Mouse (Mus musculus): ENCODE measurements around the gene Filip1.

Gene Filip1

DNA sequence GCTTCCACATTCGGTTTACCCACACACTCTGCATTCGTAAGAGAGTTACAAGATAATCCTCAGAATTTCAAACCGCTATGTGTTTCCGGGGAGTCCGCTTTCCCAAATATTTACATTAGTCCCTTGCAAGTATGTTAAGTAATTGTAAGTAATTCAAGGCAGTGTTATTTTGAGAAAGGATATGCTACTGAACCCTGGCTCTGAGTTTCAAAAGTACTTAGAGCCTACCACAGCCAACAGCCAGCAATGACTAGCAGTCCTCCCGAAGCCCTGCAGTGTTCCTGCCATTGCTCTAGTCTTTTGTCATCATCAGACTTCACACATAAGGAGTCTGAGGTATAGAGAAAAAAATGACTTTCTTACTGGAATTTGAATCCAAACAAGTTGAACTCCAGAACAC, 67.8 kb downstream of the Filip1 start:
- no peak for DNase-seq

DNA sequence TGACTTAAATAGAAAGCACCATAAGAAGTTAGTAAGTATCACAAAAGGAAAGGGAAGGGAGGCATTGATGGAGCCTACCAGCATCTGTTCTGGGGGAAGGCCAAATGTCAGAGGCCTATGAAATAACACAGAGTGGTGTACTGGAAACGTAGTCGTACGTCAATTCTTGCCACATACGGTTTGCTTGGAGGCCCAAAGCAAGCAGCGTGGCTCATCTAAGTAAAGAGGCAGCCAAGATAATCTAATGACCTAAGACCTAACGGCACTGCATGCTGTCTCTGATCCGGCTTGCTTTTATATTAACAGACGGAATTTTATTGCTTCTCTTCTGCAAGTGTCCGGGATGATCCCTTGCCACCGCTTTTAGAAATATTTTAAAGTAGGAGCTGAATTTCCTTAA, 68.7 kb downstream of the Filip1 start:
- DNase-seq, result no peak

DNA sequence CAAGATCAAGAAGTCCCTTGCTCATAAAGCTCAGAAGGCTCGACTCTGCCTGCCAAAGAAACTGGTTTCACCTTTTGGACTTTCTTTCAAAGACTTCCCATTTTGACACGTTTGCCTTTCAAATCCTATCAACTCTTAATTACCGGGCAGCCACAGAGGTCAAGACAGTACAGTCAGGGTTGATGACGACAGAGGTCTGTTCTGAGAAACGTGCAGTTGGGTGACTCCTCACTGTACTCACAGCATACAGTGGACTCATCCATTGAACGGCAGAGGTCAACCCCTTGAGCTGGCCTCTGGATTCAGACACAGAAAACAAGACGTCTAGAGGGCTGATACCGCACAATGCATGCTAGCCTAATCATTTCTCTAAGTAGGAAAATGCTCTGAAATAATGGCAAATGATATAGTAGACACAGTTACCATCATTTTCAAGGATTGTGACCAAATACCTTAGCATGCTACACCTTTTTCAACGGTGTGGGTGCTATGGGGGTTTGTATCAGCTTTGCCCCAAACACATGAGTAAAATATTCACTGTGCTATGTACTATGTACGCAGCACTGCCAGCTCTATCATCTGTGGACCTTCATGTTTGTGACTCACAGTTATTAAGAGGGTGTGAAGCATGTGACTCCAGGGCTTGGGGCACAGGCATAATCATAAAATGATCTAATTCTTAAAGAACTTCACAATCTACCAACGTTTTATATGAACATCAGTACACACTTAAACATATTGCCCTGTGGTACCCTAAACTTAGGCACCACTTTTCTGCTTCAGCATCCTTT, 74.0 kb downstream of the Filip1 start:
- DNase-seq, result no peak

DNA sequence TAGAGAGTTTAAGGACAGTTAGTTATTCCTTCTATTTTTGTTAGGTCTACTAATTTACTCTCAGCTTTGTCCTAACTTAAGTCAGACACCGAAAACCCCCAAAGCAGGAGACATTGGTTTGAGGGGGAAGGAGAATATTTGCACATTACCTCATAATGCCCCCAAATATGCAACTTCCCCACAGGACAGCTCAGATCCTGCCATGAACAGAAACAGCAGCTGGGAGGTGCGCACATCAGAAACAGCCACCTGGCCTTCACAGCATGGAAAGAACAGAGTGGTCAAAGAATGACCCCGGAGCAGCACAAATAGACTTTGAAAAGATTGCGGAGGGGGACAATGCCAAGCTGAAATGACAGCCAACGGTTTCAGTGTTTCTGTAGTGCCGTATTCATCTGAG, 75.1 kb downstream of the Filip1 start:
- DNase-seq, result no peak

DNA sequence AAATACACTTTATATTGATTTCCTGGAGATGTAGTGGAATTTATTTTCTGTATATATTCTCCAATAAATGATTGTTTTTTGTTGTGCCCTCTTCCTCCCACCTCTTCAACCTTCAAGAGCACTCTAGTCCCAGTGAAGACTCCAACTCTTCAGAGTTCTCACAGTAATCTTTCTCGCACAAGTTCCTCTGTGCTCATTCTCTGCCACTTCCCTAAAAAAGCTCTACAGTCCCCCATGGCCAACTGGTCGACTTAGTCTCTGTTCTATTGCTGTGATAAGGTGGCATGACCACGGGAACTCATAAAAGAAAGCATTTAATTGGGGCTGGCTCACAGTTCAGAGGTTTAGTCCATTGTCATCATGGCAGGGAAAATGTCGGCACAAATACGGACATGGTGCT, 80.1 kb downstream of the Filip1 start:
- no peak for DNase-seq

DNA sequence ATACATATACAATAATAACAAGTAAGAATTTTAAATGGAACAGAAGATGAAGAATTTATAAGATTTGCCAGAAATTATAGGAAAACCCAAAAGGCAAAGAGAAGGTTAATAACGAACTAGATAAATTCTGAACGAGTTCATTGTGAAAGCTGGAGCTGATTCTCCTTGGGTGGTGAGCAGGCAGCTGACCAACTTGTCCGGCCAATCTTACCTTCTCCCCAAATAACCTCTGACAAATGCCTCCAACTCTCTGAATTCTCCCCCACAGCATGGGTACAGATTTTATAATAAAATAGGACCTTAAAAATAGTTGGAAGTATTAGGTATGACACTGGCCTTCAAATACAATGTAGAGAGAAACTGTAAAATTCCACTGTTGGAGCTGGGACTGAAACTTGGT, 84.6 kb downstream of the Filip1 start:
- DNase-seq, result no peak

GRCm38 (mm10) chr9:79927156-79927870, 85.3 kb downstream of the Filip1 start:
- DNase-seq, result no peak

DNA sequence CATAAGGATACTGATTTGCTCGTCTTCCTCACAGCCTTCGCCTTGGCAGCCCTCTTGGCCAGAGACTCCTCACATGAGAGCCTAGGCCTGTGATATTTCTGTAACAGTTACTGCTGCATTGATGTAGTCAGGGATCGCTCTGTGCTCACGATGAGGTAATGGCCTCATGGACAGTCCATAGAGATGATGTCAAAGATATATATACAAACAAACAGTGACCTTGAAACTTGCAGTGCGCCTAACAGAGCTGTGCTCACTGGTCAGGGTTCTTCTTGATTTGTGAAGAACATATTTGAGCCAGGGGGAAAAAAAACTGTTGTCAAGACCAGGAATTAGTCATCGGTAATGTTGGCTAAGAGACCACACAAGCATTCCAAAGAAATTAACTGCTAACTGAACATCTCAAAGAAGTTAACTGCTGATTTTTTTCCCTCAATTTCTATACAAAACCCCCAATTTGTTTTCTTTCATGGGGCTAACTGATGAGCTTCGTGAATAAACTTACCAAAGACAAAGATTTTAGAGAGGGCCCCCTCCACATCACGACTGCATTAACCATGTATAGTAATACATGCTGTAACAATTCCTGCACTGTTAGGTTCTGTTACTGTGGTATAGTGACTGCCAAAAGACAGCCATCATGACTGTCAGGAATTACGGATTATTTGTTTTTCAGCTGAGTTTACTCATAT, 86.0 kb downstream of the Filip1 start:
- DNase-seq, result no peak

DNA sequence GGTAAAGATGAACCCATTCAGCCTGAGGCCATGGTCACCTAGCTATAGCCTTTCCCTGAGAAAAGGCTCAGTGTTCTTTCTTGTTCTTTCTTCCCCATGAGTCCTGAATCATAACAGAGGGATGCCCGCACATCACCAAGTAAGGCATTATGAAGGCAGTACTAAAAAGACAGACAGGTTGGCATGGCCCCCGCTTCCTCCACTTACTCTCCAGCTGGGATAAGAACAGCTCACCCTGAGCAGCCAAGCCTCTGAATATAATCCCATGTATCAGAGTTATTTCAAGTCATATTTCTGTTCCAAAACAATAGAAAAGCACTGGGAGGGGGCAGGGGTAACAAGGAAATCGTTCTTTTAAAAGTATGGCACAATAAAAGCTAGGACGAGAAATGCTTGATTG, 86.7 kb downstream of the Filip1 start:
- no peak for DNase-seq

DNA sequence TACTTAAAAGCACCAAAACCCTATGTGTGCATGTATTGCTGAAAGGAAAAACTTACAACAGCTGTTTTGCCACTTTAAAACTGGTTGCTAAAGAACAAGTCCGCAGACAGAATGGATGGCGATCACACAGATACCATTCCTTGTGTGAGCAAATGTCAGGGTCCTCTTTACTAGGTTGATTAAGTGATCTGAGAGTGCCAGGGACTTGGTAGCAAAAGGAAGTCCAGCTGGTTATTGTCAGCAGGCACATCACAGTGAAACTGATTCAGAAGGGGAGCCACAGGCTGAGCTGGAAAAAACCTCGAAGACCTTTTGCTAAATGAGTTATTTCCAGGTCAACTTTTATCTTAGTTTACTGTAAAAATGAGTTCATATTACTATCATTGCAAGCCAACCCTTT, 89.4 kb downstream of the Filip1 start:
- DNase-seq, result no peak

GRCm38 (mm10) chr9:79922493-79922760, 90.2 kb downstream of the Filip1 start:
- no peak for DNase-seq

DNA sequence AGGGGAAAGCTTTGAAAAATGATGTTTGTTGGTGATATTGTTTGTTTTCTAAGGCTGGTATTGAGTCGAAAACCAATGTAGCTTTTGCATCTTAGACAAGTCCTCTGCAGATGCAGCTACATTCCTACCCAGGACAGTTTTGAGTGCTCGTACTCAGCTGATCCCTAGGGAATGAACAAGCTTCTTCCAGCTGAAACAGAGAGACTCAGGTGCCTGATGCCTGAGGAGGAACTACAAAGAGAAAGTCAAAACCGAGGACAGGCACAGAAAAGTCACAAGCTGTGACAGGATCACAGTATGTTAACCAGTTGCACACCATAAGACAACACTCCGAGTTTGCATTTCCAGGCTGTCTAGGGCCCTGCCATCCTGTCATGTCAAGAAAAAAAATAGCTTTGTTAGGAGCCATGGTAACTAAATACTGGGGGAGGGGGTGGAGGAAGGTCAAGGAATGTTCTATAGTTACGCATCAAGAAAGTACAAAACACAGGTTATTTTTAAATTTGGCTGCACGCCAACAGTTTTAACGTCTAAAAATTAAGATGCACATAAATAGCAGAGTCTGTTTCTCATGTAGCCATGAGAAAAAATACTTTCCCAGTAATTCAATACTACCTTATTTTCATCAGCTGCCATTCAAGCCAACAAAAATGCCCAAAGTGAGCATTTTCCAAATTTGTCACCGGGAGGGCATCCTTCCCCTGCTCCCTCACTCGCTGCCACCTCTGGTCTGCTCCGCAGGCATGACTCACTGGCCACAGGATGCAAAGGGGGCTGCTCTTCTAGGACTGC, 90.8 kb downstream of the Filip1 start:
- DNase-seq, result no peak

DNA sequence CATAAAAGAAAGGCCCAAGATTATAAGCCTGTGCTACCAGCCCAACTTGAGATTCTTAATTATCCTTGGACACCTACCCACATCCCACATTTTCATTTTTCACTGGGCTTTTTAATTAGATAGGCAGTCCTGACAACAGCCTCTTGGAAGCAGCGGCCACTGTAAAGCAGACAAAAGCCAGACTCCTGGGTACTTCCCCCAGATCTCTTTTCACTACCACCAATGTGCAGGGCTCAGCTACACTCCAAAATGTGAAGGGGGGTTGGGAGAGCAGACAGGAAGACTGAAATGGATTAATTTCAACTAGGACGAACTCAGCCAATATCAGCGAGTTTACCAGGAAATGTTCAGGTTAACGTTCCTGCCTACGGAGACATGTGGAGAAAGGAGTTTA, 92.1 kb downstream of the Filip1 start:
- no peak for DNase-seq

DNA sequence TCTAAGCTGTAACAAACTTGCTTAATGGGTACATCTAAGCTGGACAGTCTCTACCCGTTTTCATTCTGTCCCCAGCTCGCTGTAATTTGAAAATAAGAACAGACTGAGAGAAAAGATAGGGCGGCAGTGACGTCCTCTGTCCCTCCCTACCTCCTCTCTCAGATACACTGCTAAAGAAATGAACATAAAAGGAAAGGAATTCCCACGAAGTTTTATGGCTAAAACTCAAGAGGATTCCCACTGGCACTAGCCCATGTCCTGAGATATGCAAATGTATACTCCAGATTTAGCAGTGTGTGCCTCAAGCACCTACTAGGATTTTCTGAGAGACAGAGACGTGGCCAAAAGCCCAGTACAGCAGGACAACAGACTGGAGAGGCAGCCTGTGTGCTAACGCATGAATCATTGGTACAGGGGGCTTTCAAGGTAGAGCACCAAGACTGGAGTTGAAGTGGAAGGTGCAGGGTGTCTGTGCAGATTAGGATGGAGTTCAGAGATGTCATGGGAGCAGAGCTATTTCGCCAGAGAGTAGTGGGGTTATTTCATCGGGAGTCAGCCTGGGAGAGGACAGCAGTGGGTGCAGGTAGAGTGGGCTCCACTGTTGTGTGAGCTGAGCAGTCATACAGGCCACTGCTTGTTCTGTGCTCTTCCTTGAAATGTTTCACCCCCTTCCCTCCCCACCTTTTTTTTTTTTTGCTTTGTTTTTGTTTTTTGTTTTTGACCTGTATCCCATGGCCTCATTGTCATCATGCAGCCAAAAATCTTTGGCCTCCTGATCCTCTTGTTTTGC, 92.7 kb downstream of the Filip1 start:
- DNase-seq, result no peak

- no peak for DNase-seq
Observed at GRCm38 (mm10) chr9:79919303-79919721, 93.3 kb downstream of the Filip1 start.

GRCm38 (mm10) chr9:79918325-79919117, 94.1 kb downstream of the Filip1 start:
- DNase-seq, result no peak

DNA sequence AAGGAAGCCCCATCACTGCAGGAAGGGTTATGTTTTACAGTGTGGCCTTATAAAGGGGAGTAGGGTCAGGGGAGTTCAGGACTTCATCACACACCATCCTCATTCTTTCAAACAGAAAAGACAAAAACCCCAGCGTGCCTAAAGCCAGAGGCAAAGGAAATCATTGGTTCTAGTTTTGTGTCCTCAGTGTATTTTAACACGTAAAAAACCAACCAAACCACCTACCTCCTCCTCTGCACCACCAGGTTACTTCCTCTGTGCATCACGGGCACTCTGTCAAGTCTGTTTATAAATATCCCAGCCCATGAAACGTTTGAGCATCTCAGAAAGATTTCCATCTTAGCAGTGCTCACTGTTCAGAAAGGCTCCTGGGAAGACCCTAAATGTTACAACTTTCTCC, 98.4 kb downstream of the Filip1 start:
- no peak for DNase-seq

DNA sequence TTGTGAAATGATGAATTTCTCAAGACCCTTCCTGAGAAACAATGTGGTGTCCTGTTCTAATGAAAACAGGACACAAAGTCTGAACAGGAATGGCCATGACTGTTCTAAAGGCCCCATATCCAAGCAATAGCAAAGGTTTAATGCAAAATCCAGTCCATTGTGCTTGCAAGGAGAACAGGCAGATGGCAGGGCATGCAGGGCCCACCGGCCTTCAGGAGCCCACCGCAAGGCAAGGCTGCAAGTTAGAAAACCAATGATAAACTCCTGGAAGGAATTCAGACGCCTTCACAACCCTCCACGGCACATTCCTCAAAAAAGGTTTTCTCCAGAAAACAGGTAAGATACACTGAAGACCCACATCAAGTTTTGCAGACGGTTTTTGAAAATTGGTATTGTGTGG, 99.7 kb downstream of the Filip1 start:
- no peak for DNase-seq

- no peak for DNase-seq
Observed at GRCm38 (mm10) chr9:79910166-79910565, 102.5 kb downstream of the Filip1 start.

DNA sequence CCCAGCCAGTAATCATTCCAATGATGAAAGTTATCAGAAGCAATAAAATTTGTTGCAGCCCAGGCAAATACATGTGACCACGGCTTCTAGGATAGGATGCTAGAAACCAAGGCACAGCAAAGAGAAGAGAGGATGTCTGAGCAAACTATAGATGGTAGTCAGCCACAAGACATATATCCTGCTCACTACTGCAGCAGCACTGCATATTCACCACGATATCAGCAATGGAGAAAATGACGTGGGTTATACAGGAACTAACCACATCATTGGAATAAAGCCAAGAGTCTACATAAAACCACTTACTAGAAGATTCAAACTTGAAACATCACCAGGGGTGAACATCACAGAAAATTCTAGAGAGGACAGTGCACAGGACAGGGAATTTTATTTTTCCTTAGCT, 113.8 kb downstream of the Filip1 start:
- DNase-seq, result no peak

DNA sequence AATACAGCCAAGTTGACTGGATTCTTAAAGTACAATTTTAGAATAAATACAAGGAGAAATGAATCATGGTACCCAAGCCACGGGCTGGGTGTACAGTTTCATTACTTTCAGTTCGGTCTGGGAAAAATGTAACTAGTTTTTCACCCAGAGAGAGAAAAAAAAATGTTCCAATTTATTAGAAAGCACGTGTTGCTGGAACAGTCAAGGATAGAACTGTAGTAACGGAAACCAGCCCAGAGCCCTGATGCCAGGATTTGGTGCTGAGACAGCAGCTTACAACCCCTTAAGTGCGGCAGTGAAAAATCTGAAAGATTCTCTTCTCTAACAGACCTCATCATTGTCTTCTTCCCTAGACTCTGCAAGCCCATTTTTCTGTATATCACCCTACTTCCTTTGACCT, 118.0 kb downstream of the Filip1 start:
- DNase-seq, result no peak

Measured in cerebellum, adult 11 months (tissue).